10 mouse cellular contexts compared by ENCODE assay signal in genomic region chr5:143360000-143360399, GRCm38 (mm10). TPM values are rescaled to one million over a fixed set of nuclear protein-coding genes. Genes with fewer than 3 reads are reported as not detected.
DNase-seq lines count a peak whose midpoint lies in the region; ATAC-seq and TF ChIP-seq lines count a peak whose summit lies in the region.
"Had no signal": no experiment of that assay in that cellular context is flagged by ENCODE, and none has a peak within 500 bp of the region (broad histone marks: within the 10 kb centered on the region; RNA-seq: fewer than 3 reads in every experiment).

No protein-coding gene starts in this region.

- peak; percentile 66 for TF ChIP-seq CTCF in lung, embryonic 14.5 days (IDR thresholded peaks at IDR 0.05; ENCODE audit: low read depth)
- peak; percentile 65 for TF ChIP-seq CTCF in stomach, postnatal 0 days (IDR thresholded peaks at IDR 0.05; ENCODE audit: low read depth)

- H3K4me2 ChIP-seq in lung, embryonic 14.5 days: no peak overlapping the region
- no peak overlapping the region for H3K4me2 ChIP-seq in stomach, postnatal 0 days (replicated peaks; ENCODE audit: low read depth)
- H3K4me2 ChIP-seq: limb, embryonic 15.5 days had no signal

- ATAC-seq in lung, embryonic 14.5 days (ENCODE audit: insufficient read depth): no peak
- ATAC-seq in stomach, postnatal 0 days (ENCODE audit: low FRiP score, low TSS enrichment): no peak

- 59% methylated on average over 5 of the region's 5 CpGs for WGBS in lung, embryonic 14.5 days
- WGBS in stomach, postnatal 0 days: 54% methylated on average over 5 of the region's 5 CpGs

- no peaks in the 10 kb centered on the region for H3K9me3 ChIP-seq in lung, embryonic 14.5 days (ENCODE audit: low read depth, low read length)
- no peaks in the 10 kb centered on the region for H3K9me3 ChIP-seq in stomach, postnatal 0 days (ENCODE audit: control insufficient read depth, low read length)
- H3K9me3 ChIP-seq: hindbrain, embryonic 10.5 days; limb, embryonic 15.5 days had no signal

- no peaks in the 10 kb centered on the region for H3K36me3 ChIP-seq in lung, embryonic 14.5 days (ENCODE audit: insufficient read depth)
- no peaks in the 10 kb centered on the region for H3K36me3 ChIP-seq in stomach, postnatal 0 days (ENCODE audit: control insufficient read depth, insufficient read depth, low read length)
- H3K36me3 ChIP-seq: hindbrain, embryonic 10.5 days; limb, embryonic 15.5 days had no signal

- no peak for TF ChIP-seq EP300 in stomach, postnatal 0 days (optimal IDR thresholded peaks at IDR 0.05)

- peak; percentile 47 for DNase-seq in embryo, embryonic 10.5 days (ENCODE audit: low spot score)
- no peak for DNase-seq in embryo, embryonic 11 days
- DNase-seq in lung, embryonic 14.5 days: peak; percentile 43
- DNase-seq in lung, postnatal 36 days: no peak
- peak; percentile 32 for DNase-seq in c-Kit-positive CD71-negative TER-119-negative erythroid progenitor cells, embryonic 14.5 days (ENCODE audit: low read depth)
- DNase-seq in stomach, postnatal 0 days (ENCODE audit: low spot score): no peak
- DNase-seq in layer of hippocampus, adult 9-10 months (ENCODE audit: low spot score): no peak
- no peak for DNase-seq in right cerebral cortex, postnatal 36 days (ENCODE audit: low spot score in 2 of 2)

- no peak overlapping the region for H3K9ac ChIP-seq in lung, embryonic 14.5 days
- H3K9ac ChIP-seq in stomach, postnatal 0 days (ENCODE audit: low read length): no peak overlapping the region
- H3K9ac ChIP-seq: limb, embryonic 15.5 days had no signal

- no peaks in the 10 kb centered on the region for H3K4me1 ChIP-seq in lung, embryonic 14.5 days (ENCODE audit: insufficient read depth)
- no peaks in the 10 kb centered on the region for H3K4me1 ChIP-seq in stomach, postnatal 0 days (replicated peaks; ENCODE audit: control insufficient read depth, insufficient read depth)

- peaks cover 47% of the 10 kb centered on the region for H3K27me3 ChIP-seq in lung, embryonic 14.5 days (ENCODE audit: insufficient read depth, low read length)
- H3K27me3 ChIP-seq in stomach, postnatal 0 days (ENCODE audit: control insufficient read depth, insufficient read depth, low read length): no peaks in the 10 kb centered on the region

- H3K27ac ChIP-seq in lung, embryonic 14.5 days (ENCODE audit: low read depth): no peak overlapping the region
- H3K27ac ChIP-seq in stomach, postnatal 0 days (replicated peaks): no peak overlapping the region
- H3K27ac ChIP-seq: hindbrain, embryonic 10.5 days; limb, embryonic 15.5 days had no signal

- H3K4me3 ChIP-seq in lung, embryonic 14.5 days (ENCODE audit: low read depth, low read length): no peak overlapping the region
- no peak overlapping the region for H3K4me3 ChIP-seq in stomach, postnatal 0 days (ENCODE audit: low read depth, low read length)
- H3K4me3 ChIP-seq: hindbrain, embryonic 10.5 days; limb, embryonic 15.5 days had no signal

RNA-seq across cellular contexts. Expression of gene Grid2ip, which starts 2.9 kb away (rescaled TPM):
- polyA plus RNA-seq in lung, embryonic 14.5 days (2014; fragmentation: Nextera tagmentation; extraction: Ambion mirVana): 0.17 and 0.27 TPM in 2 replicates
- polyA plus RNA-seq in stomach, postnatal 0 days (2015; fragmentation: Nextera tagmentation; extraction: Ambion mirVana): 0.86 and 1.4 TPM in 2 replicates

RNA-seq across cellular contexts. Expression of gene Zdhhc4, which starts 30.9 kb away (rescaled TPM):
- 74.6 and 77.9 TPM in 2 replicates for polyA plus RNA-seq in lung, embryonic 14.5 days (2014; fragmentation: Nextera tagmentation; extraction: Ambion mirVana)
- polyA plus RNA-seq in stomach, postnatal 0 days (2015; fragmentation: Nextera tagmentation; extraction: Ambion mirVana): 62.6 and 65.2 TPM in 2 replicates

RNA-seq across cellular contexts. Expression of gene Kdelr2, which starts 43.6 kb away (rescaled TPM):
- 343 and 370 TPM in 2 replicates for polyA plus RNA-seq in lung, embryonic 14.5 days (2014; fragmentation: Nextera tagmentation; extraction: Ambion mirVana)
- 287 and 315 TPM in 2 replicates for polyA plus RNA-seq in stomach, postnatal 0 days (2015; fragmentation: Nextera tagmentation; extraction: Ambion mirVana)

RNA-seq across cellular contexts. Expression of gene E130309D02Rik, which starts 44.8 kb away (rescaled TPM):
- 40.0 and 46.6 TPM in 2 replicates for polyA plus RNA-seq in lung, embryonic 14.5 days (2014; fragmentation: Nextera tagmentation; extraction: Ambion mirVana)
- polyA plus RNA-seq in stomach, postnatal 0 days (2015; fragmentation: Nextera tagmentation; extraction: Ambion mirVana): 15.7 and 18.5 TPM in 2 replicates

Comparison
In these comparisons a context has a peak if more than half of its experiments do, and no peak if none do; other contexts are left out.
1. DNase-seq: peak in embryo, embryonic 10.5 days (single experiment), lung, embryonic 14.5 days (single experiment) and c-Kit-positive CD71-negative TER-119-negative erythroid progenitor cells, embryonic 14.5 days (single experiment); none in embryo, embryonic 11 days (single experiment), lung, postnatal 36 days (single experiment), stomach, postnatal 0 days (single experiment), layer of hippocampus, adult 9-10 months (single experiment) and right cerebral cortex, postnatal 36 days (0 of 2).